Mouse (Mus musculus) lung, embryonic 15.5 days (tissue): ENCODE results near the gene Armc2. TPM values are rescaled to one million over a fixed set of nuclear protein-coding genes. Genes with fewer than 3 reads are reported as not detected.

Source experiments
- ATAC-seq: fragments of 200-750 bp; cut with Nextera tagmentation; 2 replicates; pipeline ENCODE4 v1.8.0; 2017; ENCODE audit warnings: moderate number of reproducible peaks, borderline replicate concordance; ENCODE audit not compliant: low FRiP score, low TSS enrichment; ENCODE audit errors: extremely low read depth
- H3K27ac ChIP-seq: fragments of 300-500 bp; sonication (generic); 2 replicates; pipeline ENCODE4 v1.5.1; 2015; ENCODE audit warnings: moderate library complexity, mild to moderate bottlenecking, inconsistent platforms
- H3K27me3 ChIP-seq: fragments of 300-500 bp; sonication (generic); 2 replicates; pipeline ENCODE4 v1.6.1; 2015; ENCODE audit warnings: inconsistent platforms
- H3K36me3 ChIP-seq: fragments of 300-500 bp; sonication (generic); 2 replicates; pipeline ENCODE4 v1.6.1; 2015; ENCODE audit warnings: inconsistent platforms
- H3K4me1 ChIP-seq: fragments of 300-500 bp; sonication (generic); 2 replicates; pipeline ENCODE4 v1.6.1; 2015; ENCODE audit warnings: inconsistent platforms
- H3K4me2 ChIP-seq: fragments of 300-500 bp; sonication (generic); 2 replicates; pipeline ENCODE4 v1.6.1; 2015; ENCODE audit warnings: inconsistent platforms, mild to moderate bottlenecking, moderate library complexity
- H3K4me3 ChIP-seq: fragments of 300-500 bp; sonication (generic); 2 replicates; pipeline ENCODE4 v1.5.1; 2015; ENCODE audit warnings: mild to moderate bottlenecking, inconsistent platforms
- H3K9ac ChIP-seq: fragments of 300-500 bp; sonication (generic); 2 replicates; pipeline ENCODE4 v1.6.1; 2015; ENCODE audit warnings: inconsistent platforms
- H3K9me3 ChIP-seq: fragments of 300-500 bp; sonication (generic); 2 replicates; pipeline ENCODE4 v1.6.1; 2016; ENCODE audit warnings: inconsistent platforms
- WGBS: fragments of 180-500 bp; shearing (Covaris S2); methylation state at CpG from one replicate; pipeline ENCODE4 v1.1.7; 2015; 5-methylcytosine and 5-hydroxymethylcytosine counted together
- polyA plus RNA-seq: library from polyadenylated mRNA; unstranded; fragments of >200 nt; fragmentation: Nextera tagmentation; extraction: Ambion mirVana; gene quantifications from 2 replicates; pipeline ENCODE4 v1.2.1, GENCODE M21; 2015

The Armc2 gene
- polyA plus RNA-seq, 1 experiment from 2014 or later: 1.8 TPM

DNA sequence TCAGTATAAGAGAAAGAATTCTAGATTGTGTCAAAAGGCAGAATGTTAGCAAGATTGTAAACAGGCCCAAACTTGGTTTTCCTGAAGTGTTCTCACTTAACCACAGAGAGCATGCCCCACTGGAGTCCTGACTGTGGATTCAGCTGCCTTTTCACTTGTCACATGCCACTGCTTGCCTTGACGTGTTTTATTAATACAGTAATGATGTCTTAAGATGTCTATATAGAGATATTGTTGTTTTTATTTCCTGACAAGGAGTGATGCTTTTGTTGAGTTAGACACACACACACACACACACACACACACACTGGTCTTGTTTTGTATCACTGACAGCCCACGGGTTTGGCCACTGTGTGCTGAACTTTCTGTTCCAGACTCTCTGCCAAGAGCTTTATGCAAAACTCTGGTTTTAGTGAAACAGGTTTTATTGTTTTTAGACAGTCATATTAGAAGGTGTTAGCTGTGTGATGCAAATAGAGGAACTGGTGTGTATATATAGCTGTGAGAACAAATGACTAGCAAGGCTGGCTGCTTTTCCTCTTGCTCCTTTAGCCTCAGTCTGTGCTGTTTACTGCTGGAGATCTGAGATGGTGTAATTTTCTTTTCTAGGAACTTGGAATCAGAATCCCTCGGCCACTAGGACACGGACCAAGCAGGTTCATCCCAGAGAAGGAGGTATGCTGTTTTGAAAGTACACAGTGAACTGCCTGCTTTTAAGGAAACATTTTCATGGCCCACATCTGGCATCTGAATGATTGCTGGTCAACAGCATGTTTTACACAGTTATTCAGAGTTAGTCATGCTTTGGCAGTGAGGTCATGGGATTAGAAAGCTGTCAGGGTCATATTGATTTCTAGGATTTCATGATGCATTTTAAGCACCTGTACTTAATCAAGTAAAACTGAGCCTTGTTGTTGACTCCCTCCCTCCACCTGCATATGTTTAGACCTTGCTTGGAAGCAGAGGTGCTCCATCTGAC, 124.5 kb downstream of the Armc2 start:
- H3K27ac ChIP-seq: peak overlapping the region; percentile 13; the same call in 1 of the 2 replicates
- H3K9me3 ChIP-seq: no peaks in the 10 kb centered on the region
- peaks cover 8% of the 10 kb centered on the region for H3K36me3 ChIP-seq
- no peaks in the 10 kb centered on the region for H3K27me3 ChIP-seq
- peaks cover 21% of the 10 kb centered on the region for H3K4me1 ChIP-seq
- no peak for ATAC-seq
- no peak overlapping the region for H3K4me3 ChIP-seq
- H3K4me2 ChIP-seq: no peak overlapping the region
- H3K9ac ChIP-seq: no peak overlapping the region
- WGBS: 33% methylated on average over 4 of the region's 4 CpGs

DNA sequence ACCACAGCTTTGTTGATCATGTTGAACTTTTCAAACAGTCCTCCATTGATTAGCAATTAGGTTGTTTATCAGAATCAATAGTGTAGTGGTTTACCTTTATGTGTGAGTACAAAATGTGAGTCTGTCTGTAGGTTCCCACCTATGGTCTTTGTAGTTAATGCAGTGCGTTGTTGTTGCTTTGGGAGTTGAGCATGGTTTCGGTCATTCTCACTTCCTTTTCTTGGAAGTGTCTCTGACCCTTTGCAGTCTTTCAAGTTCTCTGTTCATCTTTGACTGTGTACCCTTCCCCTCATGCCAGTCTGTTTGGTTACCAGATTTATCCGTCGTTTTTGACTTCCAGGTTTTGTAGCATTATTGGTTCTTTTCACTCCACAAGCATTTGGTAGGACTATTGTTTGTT, 126.9 kb downstream of the Armc2 start:
- WGBS: 86% methylated on average over 4 of the region's 4 CpGs
- H3K36me3 ChIP-seq: no peaks in the 10 kb centered on the region
- H3K27me3 ChIP-seq: no peaks in the 10 kb centered on the region
- H3K4me3 ChIP-seq: no peak overlapping the region
- no peak for ATAC-seq
- H3K4me2 ChIP-seq: no peak overlapping the region
- H3K9ac ChIP-seq: no peak overlapping the region
- H3K27ac ChIP-seq: no peak overlapping the region
- no peaks in the 10 kb centered on the region for H3K9me3 ChIP-seq
- peaks cover 32% of the 10 kb centered on the region for H3K4me1 ChIP-seq

DNA sequence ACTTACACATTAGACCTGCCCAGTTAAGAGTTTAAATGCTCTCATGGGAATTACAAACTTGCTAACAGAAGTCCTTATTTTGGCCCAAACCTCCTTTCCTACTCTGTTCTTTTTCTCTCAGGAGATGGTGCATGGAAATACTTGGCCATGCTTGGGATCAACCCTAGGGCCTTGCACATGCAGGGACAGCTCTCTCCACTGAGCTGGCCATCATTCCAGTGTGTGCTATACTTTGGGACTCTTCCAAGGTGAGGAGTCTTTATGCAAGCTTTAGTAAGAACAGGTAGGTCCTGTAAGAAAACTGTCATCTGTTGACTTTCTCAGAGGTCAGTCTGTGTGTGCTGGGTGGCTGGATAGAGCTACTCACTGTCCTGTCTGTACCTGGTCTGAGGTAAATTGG, 127.7 kb downstream of the Armc2 start:
- H3K4me3 ChIP-seq: no peak overlapping the region
- no peak overlapping the region for H3K4me2 ChIP-seq
- no peak overlapping the region for H3K27ac ChIP-seq
- H3K27me3 ChIP-seq: no peaks in the 10 kb centered on the region
- ATAC-seq: no peak
- peaks cover 32% of the 10 kb centered on the region for H3K4me1 ChIP-seq
- H3K36me3 ChIP-seq: no peaks in the 10 kb centered on the region
- H3K9me3 ChIP-seq: no peaks in the 10 kb centered on the region
- H3K9ac ChIP-seq: no peak overlapping the region

DNA sequence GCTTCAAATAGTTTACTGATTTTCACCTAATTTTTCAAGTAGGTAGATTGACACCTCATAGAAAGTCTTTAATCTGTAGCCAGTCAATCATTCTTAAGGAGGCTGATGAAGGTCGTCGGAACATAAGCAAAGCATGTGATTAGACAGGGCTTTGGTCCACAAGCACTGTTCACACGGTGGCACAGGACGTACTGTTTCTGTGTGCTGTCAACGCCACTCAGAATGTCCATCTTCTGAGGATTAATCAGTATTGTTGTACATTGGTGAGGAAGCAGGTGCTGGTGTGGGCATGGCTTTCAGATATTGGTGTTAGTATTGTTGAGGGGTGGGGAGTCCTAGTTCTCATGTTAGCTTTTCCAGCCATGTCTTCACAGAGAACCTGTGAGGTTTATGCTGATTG, 128.7 kb downstream of the Armc2 start:
- Histone ChIP-seq H3K9me3 (no peaks in the 10 kb centered on the region), H3K36me3 (no peaks in the 10 kb centered on the region), H3K4me1 (peaks cover 34% of the 10 kb centered on the region), H3K9ac (no peak overlapping the region), H3K27me3 (no peaks in the 10 kb centered on the region), H3K4me3 (no peak overlapping the region), H3K4me2 (no peak overlapping the region), H3K27ac (no peak overlapping the region)
- WGBS: 57% methylated on average over 5 of the region's 5 CpGs
- no peak for ATAC-seq

DNA sequence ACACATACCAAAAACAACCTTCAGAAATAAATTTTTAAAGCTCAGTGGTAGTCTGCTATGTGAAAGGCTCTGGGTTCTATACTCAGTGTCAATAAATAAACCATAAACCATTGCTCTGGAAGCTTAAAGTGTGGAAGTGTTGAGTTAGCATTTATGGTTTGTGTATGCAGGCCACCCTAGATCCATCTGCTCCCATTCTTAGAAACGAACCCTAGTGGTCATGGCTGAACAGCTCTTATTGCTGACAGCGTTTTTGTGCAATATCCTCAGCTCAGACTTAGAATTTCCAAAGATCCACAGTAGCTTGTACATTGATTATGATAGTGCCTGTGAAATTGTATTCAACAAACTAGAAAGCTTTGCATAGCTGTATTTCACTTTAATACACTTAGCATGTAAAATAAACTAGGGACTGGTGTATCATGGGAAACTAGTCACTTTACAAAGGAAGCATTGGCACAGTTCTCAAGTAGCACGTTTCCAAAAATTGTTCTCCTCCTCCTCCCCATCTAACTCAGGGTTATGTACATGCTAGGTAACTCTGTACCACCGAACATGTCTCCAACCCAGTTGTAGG, 129.8 kb downstream of the Armc2 start:
- no peak for ATAC-seq
- Histone ChIP-seq H3K9me3 (no peaks in the 10 kb centered on the region), H3K4me1 (peaks cover 33% of the 10 kb centered on the region), H3K4me3 (peak overlapping the region; percentile 57; the same call in 1 of the 2 replicates), H3K9ac (no peak overlapping the region), H3K4me2 (peak overlapping the region; percentile 78), H3K27me3 (no peaks in the 10 kb centered on the region), H3K36me3 (no peaks in the 10 kb centered on the region), H3K27ac (no peak overlapping the region)
- 36% methylated on average over 4 of the region's 4 CpGs for WGBS

DNA sequence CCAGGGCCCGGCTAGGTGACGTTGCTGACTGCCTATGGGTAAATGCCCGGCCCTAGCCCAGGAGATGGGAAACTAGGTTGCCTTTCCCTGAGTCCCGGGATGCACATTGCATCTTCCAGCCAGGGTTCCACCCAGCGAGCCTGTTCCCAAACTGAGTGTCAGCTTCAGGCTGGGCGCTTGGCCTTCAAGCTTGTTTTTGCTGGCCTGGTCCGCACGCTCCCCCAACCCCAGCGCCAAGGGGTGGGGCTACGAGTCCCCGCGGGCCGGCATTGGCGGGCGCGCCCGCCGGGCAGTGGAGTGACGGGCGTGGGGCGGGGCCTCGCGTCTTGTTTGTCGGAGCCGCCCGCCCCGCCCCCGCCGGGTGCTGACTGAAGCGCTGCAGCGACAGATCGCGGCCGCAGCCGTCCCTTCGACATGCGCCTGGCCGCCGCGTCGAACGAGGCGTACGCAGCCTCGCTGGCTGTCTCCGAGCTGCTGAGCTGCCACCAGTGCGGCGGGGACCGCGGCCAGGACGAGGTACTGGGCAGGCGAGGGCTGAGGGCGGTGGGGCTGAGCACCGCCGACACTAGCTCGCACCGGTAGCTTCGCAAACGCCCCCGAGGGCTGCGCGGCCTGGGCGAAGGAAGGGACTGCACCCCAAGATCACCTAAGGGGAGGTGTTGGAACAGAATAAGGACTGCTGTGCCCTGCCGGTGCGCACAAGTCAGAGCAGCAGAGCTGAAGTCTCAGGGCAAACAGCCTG, 131.0 kb downstream of the Armc2 start:
- WGBS: under 1% methylated on average over 65 of the region's 65 CpGs
- peak overlapping the region; percentile 78 for H3K4me2 ChIP-seq
- H3K4me1 ChIP-seq: peaks cover 27% of the 10 kb centered on the region
- H3K9ac ChIP-seq: peak overlapping the region; percentile 75
- ATAC-seq: peak; percentile 99
- H3K9me3 ChIP-seq: no peaks in the 10 kb centered on the region
- H3K36me3 ChIP-seq: no peaks in the 10 kb centered on the region
- no peaks in the 10 kb centered on the region for H3K27me3 ChIP-seq
- peak overlapping the region; percentile 57 for H3K4me3 ChIP-seq
- peak overlapping the region; percentile 89 for H3K27ac ChIP-seq

DNA sequence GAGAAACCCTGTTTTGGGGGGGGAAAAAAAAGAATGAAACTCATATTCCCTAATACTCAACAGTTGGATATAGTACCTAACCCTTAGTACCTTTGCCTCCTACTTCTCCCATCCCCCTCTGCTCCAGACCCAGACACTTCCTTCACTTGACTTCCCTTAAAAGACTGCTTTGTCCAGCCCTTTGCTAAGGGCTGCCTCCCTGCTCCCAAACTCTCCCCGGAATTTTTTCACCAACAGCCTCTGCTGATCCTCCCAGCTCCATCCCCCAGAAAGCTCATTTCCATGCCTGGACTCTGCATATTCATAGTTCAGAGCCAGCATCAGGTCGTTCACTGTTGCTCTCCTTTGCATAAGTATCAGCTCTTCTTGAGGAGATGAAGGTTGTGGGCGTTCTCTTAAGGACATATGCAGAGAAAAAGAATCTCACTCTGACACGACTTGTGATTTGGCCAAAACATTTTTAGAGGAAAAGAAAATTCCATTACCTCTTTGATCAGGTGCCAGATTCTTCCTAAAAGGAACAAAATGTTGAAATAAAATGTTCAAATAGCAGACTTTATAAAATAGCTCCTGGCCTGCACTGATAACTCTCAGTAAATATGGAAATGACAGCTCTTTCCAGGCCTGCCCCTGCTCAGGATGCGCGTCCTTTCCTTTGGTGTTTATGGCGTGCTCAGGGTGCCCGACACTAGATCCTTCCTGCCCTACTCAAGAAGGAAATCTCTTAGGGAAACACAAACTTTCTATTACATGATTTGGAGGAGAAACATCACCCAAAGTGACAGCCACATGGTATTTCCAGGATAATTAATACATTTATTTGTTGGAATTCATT, 134.3 kb downstream of the Armc2 start:
- 0 out of 2 replicates have a peak overlapping the region, but pooled peaks have one; percentile 15 for H3K27ac ChIP-seq
- no peak overlapping the region for H3K4me3 ChIP-seq
- no peak overlapping the region for H3K9ac ChIP-seq
- H3K36me3 ChIP-seq: no peaks in the 10 kb centered on the region
- ATAC-seq: no peak
- WGBS: 28% methylated on average over 8 of the region's 8 CpGs
- H3K4me1 ChIP-seq: peaks cover 22% of the 10 kb centered on the region
- H3K9me3 ChIP-seq: no peaks in the 10 kb centered on the region
- no peak overlapping the region for H3K4me2 ChIP-seq
- no peaks in the 10 kb centered on the region for H3K27me3 ChIP-seq

DNA sequence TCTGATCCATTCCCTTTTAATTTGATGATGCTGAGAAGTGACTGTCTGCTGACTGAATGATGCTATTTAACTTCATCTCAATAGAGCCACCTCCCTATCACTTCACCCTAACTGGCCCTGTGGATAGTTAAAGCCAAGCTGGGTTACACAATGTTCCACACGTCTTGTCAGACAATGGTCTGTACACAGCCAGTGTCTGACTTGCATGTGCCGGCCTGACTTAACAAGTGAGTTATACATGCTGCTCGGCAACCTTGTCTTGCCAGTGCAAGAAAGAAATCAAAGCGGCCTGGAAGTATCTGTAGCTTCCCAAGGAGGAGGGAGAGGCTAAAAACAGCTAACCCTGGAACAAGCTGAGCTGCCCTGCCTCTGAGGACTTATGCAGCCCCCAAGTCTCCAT, 136.8 kb downstream of the Armc2 start:
- Histone ChIP-seq H3K9me3 (no peaks in the 10 kb centered on the region), H3K27ac (no peak overlapping the region), H3K9ac (no peak overlapping the region), H3K27me3 (no peaks in the 10 kb centered on the region), H3K4me2 (no peak overlapping the region), H3K4me1 (peaks cover 10% of the 10 kb centered on the region), H3K36me3 (no peaks in the 10 kb centered on the region), H3K4me3 (no peak overlapping the region)
- 40% methylated on average over 4 of the region's 4 CpGs for WGBS
- no peak for ATAC-seq

DNA sequence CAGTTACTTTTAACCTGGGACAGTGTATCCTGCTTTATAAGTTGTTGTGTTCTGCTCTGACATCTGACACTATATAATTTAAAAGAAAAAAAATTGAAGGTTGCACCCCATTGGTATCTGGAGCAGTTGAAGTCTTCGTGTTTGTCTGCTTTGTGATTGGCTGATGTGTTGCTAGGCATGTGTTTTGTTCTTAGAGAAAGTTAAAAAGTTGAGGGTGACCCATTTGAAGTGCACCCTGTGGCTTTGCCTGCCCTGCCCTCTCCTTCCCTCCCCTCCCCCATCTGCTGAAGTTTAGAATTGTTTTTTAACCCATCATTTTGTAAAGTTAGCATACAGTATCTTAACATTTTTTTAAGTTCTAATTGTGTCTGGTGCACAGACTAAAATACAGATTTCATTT, 137.5 kb downstream of the Armc2 start:
- Histone ChIP-seq H3K4me3 (no peak overlapping the region), H3K27me3 (no peaks in the 10 kb centered on the region), H3K4me2 (no peak overlapping the region), H3K27ac (no peak overlapping the region), H3K36me3 (no peaks in the 10 kb centered on the region), H3K9me3 (no peaks in the 10 kb centered on the region), H3K9ac (no peak overlapping the region), H3K4me1 (peaks cover 9% of the 10 kb centered on the region)
- WGBS: 13% methylated on average over 1 of the region's 1 CpGs
- no peak for ATAC-seq

DNA sequence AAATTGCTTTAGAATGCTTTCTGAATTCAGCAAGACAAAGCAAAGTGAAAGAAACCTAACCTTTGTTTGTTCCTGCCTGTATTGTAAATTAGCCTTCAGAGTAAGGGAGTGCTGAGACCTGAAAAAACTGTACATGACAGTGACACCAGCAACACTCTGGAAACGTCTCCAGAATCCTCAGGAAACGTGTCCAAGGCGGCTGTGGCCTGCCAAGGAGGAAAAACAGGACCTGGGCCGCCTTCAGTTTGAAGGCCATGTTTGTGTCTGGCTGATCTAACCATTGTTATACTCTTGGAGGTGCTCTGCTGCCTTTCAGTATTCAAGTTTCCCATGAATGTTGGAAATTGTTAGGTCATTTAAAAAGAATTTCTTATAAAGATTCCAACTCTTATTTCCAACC, 138.0 kb downstream of the Armc2 start:
- Histone ChIP-seq H3K9ac (no peak overlapping the region), H3K27ac (no peak overlapping the region), H3K4me1 (peaks cover 9% of the 10 kb centered on the region), H3K4me2 (no peak overlapping the region), H3K36me3 (no peaks in the 10 kb centered on the region), H3K27me3 (no peaks in the 10 kb centered on the region), H3K9me3 (no peaks in the 10 kb centered on the region), H3K4me3 (no peak overlapping the region)
- no peak for ATAC-seq
- 25% methylated on average over 4 of the region's 4 CpGs for WGBS

DNA sequence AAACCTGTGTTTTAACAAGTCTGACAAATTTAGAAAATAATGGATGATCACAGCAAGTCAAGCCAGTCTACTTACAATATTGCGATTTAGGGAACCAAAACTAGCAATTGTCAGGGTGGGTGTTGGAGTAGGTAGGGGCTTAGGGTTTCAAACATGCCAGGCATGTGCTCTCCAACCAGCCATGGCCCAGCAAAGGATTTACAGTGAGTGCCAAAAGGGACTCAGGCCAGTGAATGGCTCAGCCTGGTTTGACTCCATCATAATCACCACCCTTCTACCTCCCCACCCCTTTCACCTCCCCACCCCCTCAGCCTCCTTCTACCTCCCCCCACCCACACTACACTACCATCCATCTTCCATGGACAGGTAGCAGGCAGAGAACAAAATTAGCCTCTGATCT, 138.6 kb downstream of the Armc2 start:
- no peak overlapping the region for H3K9ac ChIP-seq
- H3K27me3 ChIP-seq: no peaks in the 10 kb centered on the region
- no peak overlapping the region for H3K4me2 ChIP-seq
- no peaks in the 10 kb centered on the region for H3K9me3 ChIP-seq
- ATAC-seq: no peak
- H3K4me3 ChIP-seq: no peak overlapping the region
- H3K36me3 ChIP-seq: no peaks in the 10 kb centered on the region
- 58% methylated on average over 1 of the region's 1 CpGs for WGBS
- H3K4me1 ChIP-seq: peaks cover 7% of the 10 kb centered on the region
- no peak overlapping the region for H3K27ac ChIP-seq
